Mouse (Mus musculus): ENCODE results near the gene Klf13. TPM values are rescaled to one million over a fixed set of nuclear protein-coding genes. Genes with fewer than 3 reads are reported as not detected.
A peak's percentile ranks its signal among the peaks of the same experiment; 100 is the strongest.

Klf13 gene
- polyA plus RNA-seq, 1 experiment = 75.3 TPM

- Histone ChIP-seq H3K27ac (ENCODE audit: insufficient read depth, low read depth, low read length) (peak overlapping the region; percentile 96), H3K4me1 (ENCODE audit: control insufficient read depth, insufficient read depth, low read length) (peaks cover 79% of the 10 kb centered on the region), H3K4me3 (ENCODE audit: insufficient read depth, low read length) (no peak overlapping the region)
- TF ChIP-seq CTCF (IDR thresholded peaks at IDR 0.05; ENCODE audit: low read depth, low read length) (0 out of 2 replicates have a peak, but pooled peaks have one; percentile 2), POLR2A (IDR thresholded peaks at IDR 0.05; ENCODE audit: borderline replicate concordance, low read depth, low read length) (no peak)
Measured at GRCm38 (mm10) chr7:63910912-63911311, 27.8 kb downstream of the Klf13 start.

DNA sequence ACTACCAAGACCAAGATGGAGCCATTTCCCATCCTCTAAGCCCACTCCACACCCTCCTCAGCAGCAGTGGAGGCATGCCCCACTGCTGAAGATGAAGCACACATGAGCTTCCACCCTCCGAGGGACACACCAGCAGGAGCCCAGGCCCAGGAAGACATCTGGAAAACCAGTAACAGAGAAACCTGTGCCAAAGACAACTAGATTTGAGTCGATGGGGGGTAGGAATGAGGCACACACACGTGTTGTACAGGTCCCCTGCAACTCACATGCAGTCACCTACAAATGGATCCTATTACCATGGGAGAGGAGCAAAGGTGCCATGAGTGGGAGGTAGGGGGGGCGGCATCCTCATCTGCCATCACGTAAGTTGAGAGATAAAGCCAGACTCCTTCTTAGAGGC is 28.5 kb downstream of the Klf13 start:
- H3K4me1 ChIP-seq (ENCODE audit: control insufficient read depth, insufficient read depth, low read length) = peaks cover 74% of the 10 kb centered on the region
- H3K27ac ChIP-seq (ENCODE audit: insufficient read depth, low read depth, low read length) = peak overlapping the region; percentile 96
- H3K4me3 ChIP-seq (ENCODE audit: insufficient read depth, low read length) = peak overlapping the region; percentile 18; the same call in 1 of the 2 replicates

DNA sequence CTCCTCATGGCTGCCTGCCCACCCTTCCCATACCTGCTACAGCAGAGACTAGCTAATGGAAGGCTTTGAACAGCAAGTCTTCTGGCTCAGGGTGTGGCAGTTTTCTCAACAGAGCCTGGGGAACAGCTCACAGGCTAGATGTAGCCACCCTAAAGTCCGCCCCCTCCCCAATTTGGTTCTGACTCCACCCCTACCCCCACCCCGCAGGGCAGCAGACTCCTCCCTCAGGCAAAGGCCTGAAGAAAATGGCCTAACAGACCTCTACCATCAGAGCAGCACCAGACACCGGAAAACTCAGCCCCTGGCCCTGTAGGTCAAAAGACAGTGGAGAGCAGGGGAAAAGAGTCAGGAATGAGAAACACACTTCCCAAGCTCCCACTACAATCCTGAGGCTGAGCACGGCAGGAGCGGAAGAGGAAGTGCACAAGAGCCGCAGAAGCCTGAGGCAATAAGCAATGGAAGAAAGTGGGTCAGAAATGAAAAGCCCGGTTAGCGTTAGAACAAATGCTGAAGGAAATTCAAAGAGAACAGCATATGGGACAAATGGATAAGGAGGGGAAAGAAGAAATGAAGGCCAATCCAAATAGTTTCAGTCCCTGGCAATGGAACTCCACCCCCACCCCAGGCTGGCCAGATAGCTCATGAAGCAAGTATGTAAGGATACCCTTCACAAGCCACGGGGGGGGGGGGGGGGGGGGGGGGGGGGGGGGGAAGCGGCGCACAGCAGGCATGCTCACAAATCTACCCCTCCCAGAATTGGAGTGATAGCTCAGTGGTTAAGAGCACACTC is 30.0 kb downstream of the Klf13 start:
- no peak for TF ChIP-seq POLR2A (IDR thresholded peaks at IDR 0.05; ENCODE audit: borderline replicate concordance, low read depth, low read length)
- no peak for TF ChIP-seq CTCF (IDR thresholded peaks at IDR 0.05; ENCODE audit: low read depth, low read length)
- peak overlapping the region; percentile 32 for H3K4me3 ChIP-seq (ENCODE audit: insufficient read depth, low read length)
- peak overlapping the region; percentile 96 for H3K27ac ChIP-seq (ENCODE audit: insufficient read depth, low read depth, low read length)
- peaks cover 74% of the 10 kb centered on the region for H3K4me1 ChIP-seq (ENCODE audit: control insufficient read depth, insufficient read depth, low read length)

More for the DNA sequence above, 28.5 kb downstream of the Klf13 start:
- TF ChIP-seq CTCF (IDR thresholded peaks at IDR 0.05; ENCODE audit: low read depth, low read length) = no peak
- no peak for TF ChIP-seq POLR2A (IDR thresholded peaks at IDR 0.05; ENCODE audit: borderline replicate concordance, low read depth, low read length)

DNA sequence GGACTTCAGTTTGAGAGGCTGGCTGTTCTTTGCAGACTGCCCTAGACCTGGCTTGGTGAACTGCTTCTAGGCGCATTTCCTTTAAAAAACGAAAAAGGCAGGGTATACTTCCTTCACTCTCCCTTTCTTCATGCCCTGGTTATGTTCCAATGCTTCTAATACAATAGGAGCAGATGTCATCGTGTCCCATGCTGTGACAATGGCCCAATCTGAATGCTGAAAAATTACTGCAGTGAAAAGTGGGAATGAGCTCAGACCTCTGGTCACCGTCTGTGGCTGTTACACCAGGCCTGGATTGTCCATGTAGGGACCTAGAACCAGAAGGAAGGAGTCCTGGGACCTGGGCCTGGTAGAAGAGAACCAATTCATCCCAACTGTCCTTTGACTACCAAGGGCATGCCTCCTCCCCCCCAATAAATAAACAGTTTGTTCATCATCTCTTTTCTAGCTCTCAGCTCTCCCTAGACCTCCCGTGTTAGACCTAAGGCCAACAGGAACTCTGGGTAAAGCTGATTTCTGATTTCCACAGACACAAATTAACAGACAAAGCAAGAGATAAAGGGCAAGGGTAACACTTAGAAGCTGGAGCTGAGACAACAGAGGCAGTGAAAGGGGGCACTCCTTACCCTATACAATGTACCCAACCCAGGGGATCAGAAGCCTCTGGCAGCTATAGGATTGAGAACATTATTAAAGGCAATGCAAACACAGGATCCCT is 30.8 kb downstream of the Klf13 start:
- Histone ChIP-seq H3K4me3 (ENCODE audit: insufficient read depth, low read length) (peak overlapping the region; percentile 32; the same call in 1 of the 2 replicates), H3K27ac (ENCODE audit: insufficient read depth, low read depth, low read length) (peak overlapping the region; percentile 96), H3K4me1 (ENCODE audit: control insufficient read depth, insufficient read depth, low read length) (peaks cover 74% of the 10 kb centered on the region)
- TF ChIP-seq POLR2A (IDR thresholded peaks at IDR 0.05; ENCODE audit: borderline replicate concordance, low read depth, low read length) (no peak), CTCF (IDR thresholded peaks at IDR 0.05; ENCODE audit: low read depth, low read length) (no peak)

GRCm38 (mm10) chr7:63905642-63906041 is 33.1 kb downstream of the Klf13 start:
- peak overlapping the region; percentile 60 for H3K4me3 ChIP-seq (ENCODE audit: insufficient read depth, low read length)
- TF ChIP-seq POLR2A (IDR thresholded peaks at IDR 0.05; ENCODE audit: borderline replicate concordance, low read depth, low read length) (no peak), CTCF (IDR thresholded peaks at IDR 0.05; ENCODE audit: low read depth, low read length) (no peak)
- H3K27ac ChIP-seq (ENCODE audit: insufficient read depth, low read depth, low read length) = peak overlapping the region; percentile 92
- peaks cover 78% of the 10 kb centered on the region for H3K4me1 ChIP-seq (ENCODE audit: control insufficient read depth, insufficient read depth, low read length)

DNA sequence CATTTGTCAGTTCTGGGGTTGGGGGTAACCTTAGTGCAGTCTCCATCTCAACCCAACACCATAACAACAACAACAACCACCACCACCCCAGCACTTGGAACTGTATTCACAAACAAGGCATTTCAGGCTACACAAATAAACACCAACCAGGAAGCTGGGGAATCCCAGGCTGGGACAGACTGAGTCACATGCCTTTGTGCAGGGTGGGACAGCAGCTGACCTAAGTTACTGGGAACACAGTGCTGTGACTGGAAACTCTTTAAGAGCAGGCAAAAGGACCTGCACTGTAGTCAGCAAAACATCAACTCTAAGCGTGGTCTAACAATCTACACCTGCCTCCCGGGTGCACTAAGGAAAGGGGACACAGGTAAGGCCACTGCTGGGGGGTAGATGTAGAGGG is 33.5 kb downstream of the Klf13 start:
- peak overlapping the region; percentile 92 for H3K27ac ChIP-seq (ENCODE audit: insufficient read depth, low read depth, low read length)
- peaks cover 73% of the 10 kb centered on the region for H3K4me1 ChIP-seq (ENCODE audit: control insufficient read depth, insufficient read depth, low read length)
- peak overlapping the region; percentile 60 for H3K4me3 ChIP-seq (ENCODE audit: insufficient read depth, low read length)
- TF ChIP-seq POLR2A (IDR thresholded peaks at IDR 0.05; ENCODE audit: borderline replicate concordance, low read depth, low read length) = no peak
- TF ChIP-seq CTCF (IDR thresholded peaks at IDR 0.05; ENCODE audit: low read depth, low read length) = no peak

GRCm38 (mm10) chr7:63903635-63904380 is 34.9 kb downstream of the Klf13 start:
- TF ChIP-seq CTCF (IDR thresholded peaks at IDR 0.05; ENCODE audit: low read depth, low read length) (no peak), POLR2A (IDR thresholded peaks at IDR 0.05; ENCODE audit: borderline replicate concordance, low read depth, low read length) (no peak)
- H3K4me1 ChIP-seq (ENCODE audit: control insufficient read depth, insufficient read depth, low read length) = peaks cover 70% of the 10 kb centered on the region
- peak overlapping the region; percentile 92 for H3K27ac ChIP-seq (ENCODE audit: insufficient read depth, low read depth, low read length)
- no peak overlapping the region for H3K4me3 ChIP-seq (ENCODE audit: insufficient read depth, low read length)

GRCm38 (mm10) chr7:63902604-63903210 is 36.0 kb downstream of the Klf13 start:
- H3K4me1 ChIP-seq (ENCODE audit: control insufficient read depth, insufficient read depth, low read length) = peaks cover 66% of the 10 kb centered on the region
- H3K27ac ChIP-seq (ENCODE audit: insufficient read depth, low read depth, low read length) = peak overlapping the region; percentile 92
- TF ChIP-seq CTCF (IDR thresholded peaks at IDR 0.05; ENCODE audit: low read depth, low read length) (no peak), POLR2A (IDR thresholded peaks at IDR 0.05; ENCODE audit: borderline replicate concordance, low read depth, low read length) (no peak)
- H3K4me3 ChIP-seq (ENCODE audit: insufficient read depth, low read length) = no peak overlapping the region

DNA sequence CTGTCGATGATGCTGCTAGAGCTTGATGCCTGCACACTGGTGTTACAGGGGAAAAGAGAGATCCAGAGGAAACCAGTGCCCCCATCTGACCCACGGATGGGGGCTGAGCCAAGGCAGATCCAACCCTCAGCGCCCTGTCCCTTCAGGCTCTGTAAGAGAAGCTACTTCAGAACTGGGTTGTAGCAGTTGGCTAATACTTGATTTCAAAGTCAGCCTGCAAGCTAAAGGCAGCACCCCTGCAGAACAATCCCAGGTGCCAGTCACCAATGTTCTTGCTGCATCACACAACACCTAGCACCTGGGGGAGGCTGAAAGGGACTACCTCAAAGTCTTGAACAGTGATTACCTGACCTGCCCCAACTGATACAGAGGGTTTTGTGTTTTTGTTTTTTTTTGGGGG is 36.8 kb downstream of the Klf13 start:
- no peak for TF ChIP-seq CTCF (IDR thresholded peaks at IDR 0.05; ENCODE audit: low read depth, low read length)
- TF ChIP-seq POLR2A (IDR thresholded peaks at IDR 0.05; ENCODE audit: borderline replicate concordance, low read depth, low read length) = no peak
- no peak overlapping the region for H3K4me3 ChIP-seq (ENCODE audit: insufficient read depth, low read length)
- no peak overlapping the region for H3K27ac ChIP-seq (ENCODE audit: insufficient read depth, low read depth, low read length)
- H3K4me1 ChIP-seq (ENCODE audit: control insufficient read depth, insufficient read depth, low read length) = peaks cover 64% of the 10 kb centered on the region
